Mouse (Mus musculus): ENCODE measurements at regions not wholly inside any gene's neighbourhood (a gene's known extent, or its start where the extent isn't known, plus 50 kb on each side); places are given as distances from the start of the nearest gene placed in this dataset.
A peak's percentile ranks its signal among the peaks of the same experiment; 100 is the strongest.

DNA sequence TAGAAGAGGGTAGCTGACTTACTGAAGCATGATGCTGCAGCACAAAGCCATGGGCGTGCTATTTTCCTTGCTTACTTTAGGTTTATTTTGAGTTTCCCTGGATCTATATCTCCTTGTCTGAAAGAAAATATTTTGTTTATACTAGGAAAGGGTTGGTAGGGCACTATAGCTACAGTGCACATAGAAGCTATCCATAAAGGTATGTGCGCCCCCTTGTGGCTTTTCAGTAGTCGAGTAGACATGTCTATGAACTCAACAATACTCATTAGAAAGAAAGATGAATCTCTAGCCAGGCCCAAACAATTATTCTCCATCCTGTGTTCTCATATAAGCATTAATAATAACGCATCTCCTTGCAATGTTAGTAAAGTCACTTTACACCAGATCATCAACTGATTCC lies 114.3 kb downstream of the Rab38 start:
- peak; percentile 88 for DNase-seq

DNA sequence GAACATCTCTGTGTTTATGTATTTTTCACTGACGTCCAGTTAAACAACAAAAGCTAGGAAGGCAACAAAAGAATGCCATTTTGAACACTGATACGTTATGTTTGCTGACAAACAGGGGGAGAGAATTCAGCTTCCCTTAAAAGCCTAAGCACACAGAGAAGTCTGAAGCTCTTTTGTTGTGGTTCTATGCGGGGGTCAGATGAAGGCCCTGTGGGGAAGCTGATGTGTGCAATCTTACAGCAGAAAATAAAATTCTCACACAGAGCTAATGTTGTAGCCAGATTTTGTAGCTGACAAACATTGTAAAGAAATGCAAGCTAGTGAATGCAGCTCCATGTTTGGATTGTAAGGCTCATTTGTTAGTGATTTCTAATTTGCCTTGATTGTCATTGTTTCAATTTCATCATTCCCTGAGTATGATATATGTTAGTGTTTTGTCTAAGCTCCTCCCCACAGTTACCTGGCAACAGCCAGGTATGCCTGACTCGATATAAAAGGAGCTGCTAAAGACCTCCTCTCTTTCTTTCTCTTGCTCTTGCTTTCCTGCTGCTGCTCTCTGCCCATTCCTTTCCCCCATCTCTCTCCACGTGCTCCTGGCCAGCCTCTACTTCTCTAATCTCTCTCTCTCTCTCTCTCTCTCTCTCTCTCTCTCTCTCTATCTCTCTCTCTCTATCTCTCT lies 115.0 kb downstream of the Rab38 start:
- DNase-seq = no peak

DNA sequence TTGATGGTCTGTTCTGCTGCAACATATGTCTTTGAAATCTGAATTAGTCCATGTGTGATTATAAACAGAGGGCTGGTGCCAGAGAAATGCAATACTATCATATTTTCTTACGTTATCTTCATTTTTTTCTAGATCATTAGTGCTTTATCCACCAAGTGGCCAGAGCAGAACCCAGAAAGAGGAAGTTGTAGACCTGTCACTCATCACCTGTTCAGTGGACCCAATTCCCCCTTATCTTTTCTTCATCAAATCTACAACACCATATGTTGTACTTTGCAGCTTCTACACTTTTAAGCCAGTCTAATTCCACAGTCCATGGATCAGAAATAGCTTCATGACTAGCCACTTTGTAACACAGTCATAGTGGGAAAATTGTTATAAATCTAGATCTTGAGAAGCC lies 145.0 kb downstream of the Rab38 start:
- DNase-seq = no peak

DNA sequence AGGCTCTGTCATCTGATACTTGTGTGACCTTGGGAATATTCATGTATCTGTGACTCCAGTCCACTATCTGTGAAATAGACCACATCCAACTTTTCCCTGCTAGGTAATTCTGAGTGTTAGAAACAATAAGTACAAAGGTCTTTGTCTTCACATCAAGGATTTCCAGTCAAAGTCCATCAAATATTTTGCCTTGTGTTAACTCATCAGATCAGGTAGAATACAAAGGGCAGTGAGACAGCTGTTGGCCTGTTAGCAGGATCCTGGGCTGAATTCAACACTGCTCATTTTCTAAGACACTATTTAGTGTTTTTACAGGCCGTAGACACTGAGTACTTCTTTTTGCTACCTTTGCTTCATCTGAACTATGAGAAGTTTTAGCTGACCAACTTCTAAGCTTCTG lies 170.7 kb downstream of the Rab38 start:
- DNase-seq = no peak
